Mouse (Mus musculus) C2C12 (cell line): ENCODE data around the gene Trim27.

Experiments used
- CEBPB ChIP-seq: IDR thresholded peaks from one replicate; pipeline ENCODE4 v1.6.1; 2011; ENCODE audit warnings: low read depth, mild to moderate bottlenecking, control low read depth, moderate library complexity
- CTCF ChIP-seq: IDR thresholded peaks from one replicate; pipeline ENCODE4 v1.5.1; 2011; ENCODE audit not compliant: control insufficient read depth, insufficient read depth, insufficient read length
- FOSL1 ChIP-seq: IDR thresholded peaks from one replicate; pipeline ENCODE4 v1.8.0; 2011; ENCODE audit warnings: mild to moderate bottlenecking, low read length; ENCODE audit not compliant: poor library complexity, insufficient read depth, severe bottlenecking
- MAX ChIP-seq: IDR thresholded peaks from one replicate; pipeline ENCODE4 v1.6.1; 2011; ENCODE audit warnings: mild to moderate bottlenecking, control low read depth
- MYOD1 ChIP-seq: IDR thresholded peaks from one replicate; pipeline ENCODE4 v1.6.1; 2011; ENCODE audit warnings: low read depth; ENCODE audit not compliant: control insufficient read depth, insufficient read length
- MYOG ChIP-seq: IDR thresholded peaks from one replicate; pipeline ENCODE4 v1.6.1; 2011; ENCODE audit not compliant: control insufficient read depth, insufficient read length; ENCODE audit errors: extremely low read depth
- USF1 ChIP-seq: IDR thresholded peaks from one replicate; pipeline ENCODE4 v1.6.1; 2011; ENCODE audit warnings: low read depth, mild to moderate bottlenecking, control low read depth, moderate library complexity

- TF ChIP-seq CTCF = no peak
- TF ChIP-seq USF1 = no peak
- TF ChIP-seq MAX = no peak
- no peak for TF ChIP-seq MYOD1
- TF ChIP-seq MYOG = no peak
- no peak for TF ChIP-seq FOSL1
- TF ChIP-seq CEBPB = no peak
These were observed 8.7 kb upstream of the Trim27 start for GRCm38 (mm10) chr13:21170431-21171155.
